Mouse (Mus musculus): ENCODE results near the gene Emc9. TPM values are rescaled to one million over a fixed set of nuclear protein-coding genes. Genes with fewer than 3 reads are reported as not detected.

Emc9 gene
- polyA plus RNA-seq, 1 experiment from 2014 or later: 12.6 TPM

DNA sequence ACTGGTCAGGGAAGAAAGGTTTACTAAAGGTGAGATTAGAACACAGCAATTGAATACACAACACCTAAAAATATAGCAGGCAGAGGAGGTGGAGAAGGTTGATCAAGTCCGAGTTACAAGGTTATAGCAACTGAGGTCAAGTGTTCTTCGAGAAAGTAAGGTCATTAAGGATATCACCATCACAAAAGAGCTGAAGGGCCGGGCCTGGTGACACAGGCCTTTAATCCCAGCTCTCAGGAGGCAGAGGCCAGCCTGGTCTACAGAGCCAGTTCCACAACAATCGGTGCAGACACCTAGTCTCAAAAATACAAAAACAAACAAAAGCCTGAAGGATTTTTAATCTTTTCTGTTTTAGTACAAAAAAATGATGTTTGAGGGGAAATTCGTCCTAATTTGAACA, 33.8 kb downstream of the Emc9 start:
- Histone ChIP-seq H3K9me3 (ENCODE audit: control insufficient read depth, low read length) (no peaks in the 10 kb centered on the region), H3K4me1 (ENCODE audit: control insufficient read depth, insufficient read depth, low read length) (no peaks in the 10 kb centered on the region), H3K27me3 (replicated peaks; ENCODE audit: control insufficient read depth, insufficient read depth, low read length) (no peaks in the 10 kb centered on the region), H3K4me3 (ENCODE audit: low read depth, low read length) (no peak overlapping the region), H3K27ac (replicated peaks; ENCODE audit: low read depth, low read length) (no peak overlapping the region), H3K4me2 (ENCODE audit: low read depth, low read length) (no peak overlapping the region), H3K36me3 (ENCODE audit: control insufficient read depth, insufficient read depth, low read length) (peaks cover 35% of the 10 kb centered on the region), H3K9ac (ENCODE audit: low read depth, low read length) (no peak overlapping the region)
- WGBS: 71% methylated on average over 5 of the region's 5 CpGs
- DNase-seq (ENCODE audit: low spot score): no peak
- no peak for ATAC-seq (ENCODE audit: low read depth)

GRCm38 (mm10) chr14:55550191-55550590, 34.9 kb downstream of the Emc9 start:
- Histone ChIP-seq H3K4me2 (ENCODE audit: low read depth, low read length) (no peak overlapping the region), H3K9ac (ENCODE audit: low read depth, low read length) (no peak overlapping the region), H3K36me3 (ENCODE audit: control insufficient read depth, insufficient read depth, low read length) (peaks cover 45% of the 10 kb centered on the region), H3K9me3 (ENCODE audit: control insufficient read depth, low read length) (no peaks in the 10 kb centered on the region), H3K27ac (replicated peaks; ENCODE audit: low read depth, low read length) (no peak overlapping the region), H3K4me3 (ENCODE audit: low read depth, low read length) (no peak overlapping the region), H3K4me1 (ENCODE audit: control insufficient read depth, insufficient read depth, low read length) (no peaks in the 10 kb centered on the region), H3K27me3 (replicated peaks; ENCODE audit: control insufficient read depth, insufficient read depth, low read length) (no peaks in the 10 kb centered on the region)
- WGBS: 85% methylated on average over 6 of the region's 6 CpGs
- ATAC-seq (ENCODE audit: low read depth) (no peak), DNase-seq (ENCODE audit: low spot score) (no peak)

- Histone ChIP-seq H3K36me3 (ENCODE audit: control insufficient read depth, insufficient read depth, low read length) (peaks cover 61% of the 10 kb centered on the region), H3K27me3 (replicated peaks; ENCODE audit: control insufficient read depth, insufficient read depth, low read length) (no peaks in the 10 kb centered on the region), H3K9me3 (ENCODE audit: control insufficient read depth, low read length) (no peaks in the 10 kb centered on the region), H3K27ac (replicated peaks; ENCODE audit: low read depth, low read length) (no peak overlapping the region), H3K4me2 (ENCODE audit: low read depth, low read length) (no peak overlapping the region), H3K4me3 (ENCODE audit: low read depth, low read length) (no peak overlapping the region), H3K4me1 (ENCODE audit: control insufficient read depth, insufficient read depth, low read length) (peaks cover 6% of the 10 kb centered on the region), H3K9ac (ENCODE audit: low read depth, low read length) (no peak overlapping the region)
- ATAC-seq (ENCODE audit: low read depth) (no peak), DNase-seq (ENCODE audit: low spot score) (no peak)
- 78% methylated on average over 9 of the region's 9 CpGs for WGBS
Observed at GRCm38 (mm10) chr14:55544334-55544733, 40.8 kb downstream of the Emc9 start.

- Histone ChIP-seq H3K27me3 (replicated peaks; ENCODE audit: control insufficient read depth, insufficient read depth, low read length) (no peaks in the 10 kb centered on the region), H3K36me3 (ENCODE audit: control insufficient read depth, insufficient read depth, low read length) (peaks cover 41% of the 10 kb centered on the region), H3K4me1 (ENCODE audit: control insufficient read depth, insufficient read depth, low read length) (peaks cover 6% of the 10 kb centered on the region), H3K4me3 (ENCODE audit: low read depth, low read length) (no peak overlapping the region), H3K9ac (ENCODE audit: low read depth, low read length) (no peak overlapping the region), H3K4me2 (ENCODE audit: low read depth, low read length) (no peak overlapping the region), H3K9me3 (ENCODE audit: control insufficient read depth, low read length) (no peaks in the 10 kb centered on the region), H3K27ac (replicated peaks; ENCODE audit: low read depth, low read length) (no peak overlapping the region)
- 97% methylated on average over 12 of the region's 12 CpGs for WGBS
- no peak for ATAC-seq (ENCODE audit: low read depth)
- DNase-seq (ENCODE audit: low spot score): no peak
Observed at GRCm38 (mm10) chr14:55542268-55542667, 42.8 kb downstream of the Emc9 start.

DNA sequence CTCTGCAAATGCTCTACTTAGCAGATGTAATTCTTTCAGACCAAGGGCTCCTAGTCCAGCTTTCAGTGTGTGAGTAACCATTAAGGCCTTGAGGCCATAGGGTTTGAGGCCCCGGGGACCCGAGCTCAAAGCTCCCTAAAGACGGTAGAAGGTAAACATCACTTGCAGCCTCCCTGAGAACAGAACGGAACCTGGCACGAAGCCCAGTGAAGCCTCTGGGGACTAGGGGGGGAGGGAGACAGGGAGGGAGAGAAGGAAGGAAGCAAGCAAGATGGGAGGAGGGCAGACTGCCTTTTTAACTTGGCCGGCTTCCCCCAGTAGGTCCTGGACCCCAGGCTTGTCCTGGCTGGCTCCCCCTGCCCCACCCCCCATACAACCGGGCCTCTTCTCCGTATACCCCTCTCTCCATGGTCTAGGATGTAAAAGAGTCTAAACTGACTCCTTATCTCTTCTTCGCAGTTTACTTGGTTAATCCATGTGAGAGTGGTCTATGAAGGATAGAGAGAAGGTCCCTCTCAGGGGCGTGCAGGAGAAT, 44.2 kb downstream of the Emc9 start:
- Histone ChIP-seq H3K36me3 (ENCODE audit: control insufficient read depth, insufficient read depth, low read length) (peaks cover 28% of the 10 kb centered on the region; the same call in 1 of the 2 replicates), H3K27ac (replicated peaks; ENCODE audit: low read depth, low read length) (peak overlapping the region; percentile 83), H3K4me2 (ENCODE audit: low read depth, low read length) (peak overlapping the region; percentile 54), H3K9ac (ENCODE audit: low read depth, low read length) (peak overlapping the region; percentile 73), H3K4me3 (ENCODE audit: low read depth, low read length) (peak overlapping the region; percentile 54), H3K27me3 (replicated peaks; ENCODE audit: control insufficient read depth, insufficient read depth, low read length) (0 out of 2 replicates have a peak, but pooled peaks cover 3% of the 10 kb centered on the region), H3K9me3 (ENCODE audit: control insufficient read depth, low read length) (no peaks in the 10 kb centered on the region), H3K4me1 (ENCODE audit: control insufficient read depth, insufficient read depth, low read length) (peaks cover 6% of the 10 kb centered on the region)
- peak; percentile 44 for ATAC-seq (ENCODE audit: low read depth)
- peak; percentile 77 for DNase-seq (ENCODE audit: low spot score)
- 5% methylated on average over 10 of the region's 10 CpGs for WGBS

DNA sequence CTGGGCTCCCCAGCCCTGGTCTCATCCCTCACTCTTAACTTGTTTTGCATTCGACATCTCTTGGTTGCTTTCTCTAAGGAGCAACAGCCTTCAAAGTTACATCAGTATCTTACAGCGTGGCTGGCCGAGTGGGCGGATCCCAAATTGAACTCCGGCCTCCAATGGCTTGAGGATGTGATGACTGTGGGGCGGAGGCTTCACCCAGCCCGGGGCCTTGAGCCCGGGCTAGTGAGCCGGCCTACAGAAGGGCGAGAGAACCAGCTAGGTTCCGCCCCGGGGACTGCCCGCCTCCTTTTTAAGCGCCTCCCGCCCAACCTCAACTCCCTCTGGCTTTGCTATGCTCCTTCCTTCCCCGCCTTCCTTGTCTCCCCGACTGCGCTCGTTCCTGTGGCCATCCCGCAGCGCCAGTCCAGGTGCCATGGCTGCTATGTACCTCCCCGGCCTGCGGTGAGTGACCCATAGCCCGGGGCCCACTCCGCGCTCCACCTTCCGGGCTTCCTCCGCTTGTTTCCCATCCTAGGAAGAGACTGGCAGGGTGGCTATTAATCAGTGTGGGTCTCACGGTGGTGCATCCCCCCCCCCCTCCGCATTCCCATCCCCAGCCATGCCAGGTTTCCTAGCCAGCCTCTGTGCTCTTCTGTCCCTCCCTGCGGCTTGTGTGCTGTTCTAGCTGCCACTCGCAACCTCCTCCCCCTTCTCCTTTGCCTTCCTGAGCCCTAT, 44.9 kb downstream of the Emc9 start, which contains the start of gene Pck2:
Pck2 (plus strand) TSS at position 200 of the 720 bp plus-strand sequence.
- Histone ChIP-seq H3K9me3 (ENCODE audit: control insufficient read depth, low read length) (no peaks in the 10 kb centered on the region), H3K9ac (ENCODE audit: low read depth, low read length) (peak within 1 kb of the TSS; percentile 73), H3K4me3 (ENCODE audit: low read depth, low read length) (peak within 1 kb of the TSS; percentile 54), H3K4me2 (ENCODE audit: low read depth, low read length) (peak within 1 kb of the TSS; percentile 54), H3K27me3 (replicated peaks; ENCODE audit: control insufficient read depth, insufficient read depth, low read length) (0 out of 2 replicates have a peak, but pooled peaks cover 3% of the 10 kb centered on the region), H3K4me1 (ENCODE audit: control insufficient read depth, insufficient read depth, low read length) (peaks cover 6% of the 10 kb centered on the region), H3K36me3 (ENCODE audit: control insufficient read depth, insufficient read depth, low read length) (peaks cover 24% of the 10 kb centered on the region; the same call in 1 of the 2 replicates), H3K27ac (replicated peaks; ENCODE audit: low read depth, low read length) (peak within 1 kb of the TSS; percentile 83)
- ATAC-seq (ENCODE audit: low read depth) (peak; percentile 91), DNase-seq (ENCODE audit: low spot score) (peak; percentile 95)
- under 1% methylated on average over 32 of the region's 32 CpGs for WGBS

- Histone ChIP-seq H3K27ac (replicated peaks; ENCODE audit: low read depth, low read length) (no peak overlapping the region), H3K4me3 (ENCODE audit: low read depth, low read length) (no peak overlapping the region), H3K27me3 (replicated peaks; ENCODE audit: control insufficient read depth, insufficient read depth, low read length) (0 out of 2 replicates have a peak, but pooled peaks cover 3% of the 10 kb centered on the region), H3K9me3 (ENCODE audit: control insufficient read depth, low read length) (no peaks in the 10 kb centered on the region), H3K36me3 (ENCODE audit: control insufficient read depth, insufficient read depth, low read length) (no peaks in the 10 kb centered on the region), H3K9ac (ENCODE audit: low read depth, low read length) (no peak overlapping the region), H3K4me2 (ENCODE audit: low read depth, low read length) (no peak overlapping the region), H3K4me1 (ENCODE audit: control insufficient read depth, insufficient read depth, low read length) (peaks cover 3% of the 10 kb centered on the region)
- ATAC-seq (ENCODE audit: low read depth) (no peak), DNase-seq (ENCODE audit: low spot score) (peak; percentile 11)
- 52% methylated on average over 6 of the region's 6 CpGs for WGBS
Observed at GRCm38 (mm10) chr14:55536116-55536745, 48.9 kb downstream of the Emc9 start.

Data from embryonic facial prominence, embryonic 14.5 days (tissue).